Mouse (Mus musculus) hindbrain, embryonic 16.5 days (tissue): ENCODE results near the gene Cyp27a1. TPM values are rescaled to one million over a fixed set of nuclear protein-coding genes. Genes with fewer than 3 reads are reported as not detected.

Experiments
- polyA plus RNA-seq: library from polyadenylated mRNA; unstranded; fragments of >200 nt; fragmentation: Nextera tagmentation; extraction: Ambion mirVana; gene quantifications from 2 replicates; pipeline ENCODE4 v1.2.1, GENCODE M21; 2015

The Cyp27a1 gene
- polyA plus RNA-seq, 1 experiment from 2014 or later, result 2.4 TPM

Other genes starting within 250 kb of the Cyp27a1 start
- gene Cnot9, start 207.5 kb upstream of the Cyp27a1 start, polyA plus RNA-seq, result 39.7 and 47.0 TPM in 2 replicates
- gene Plcd4, start 170.7 kb upstream of the Cyp27a1 start, polyA plus RNA-seq, result 6.8 and 9.3 TPM in 2 replicates
- gene Usp37, start 169.3 kb upstream of the Cyp27a1 start, polyA plus RNA-seq, result 20.7 and 24.4 TPM in 2 replicates
- 6.8 and 8.5 TPM in 2 replicates for gene Zfp142, start 125.3 kb upstream of the Cyp27a1 start, polyA plus RNA-seq
- 23.0 and 23.7 TPM in 2 replicates for gene Bcs1l, start 125.3 kb upstream of the Cyp27a1 start, polyA plus RNA-seq
- 46.8 and 48.5 TPM in 2 replicates for gene Rnf25, start 112.2 kb upstream of the Cyp27a1 start, polyA plus RNA-seq
- 17.6 and 17.7 TPM in 2 replicates for gene Stk36, start 112.1 kb upstream of the Cyp27a1 start, polyA plus RNA-seq
- gene Ttll4, start 51.8 kb upstream of the Cyp27a1 start, polyA plus RNA-seq, result 5.3 and 8.8 TPM in 2 replicates
- 0.13 and 0.36 TPM in 2 replicates for gene Prkag3, start 35.6 kb downstream of the Cyp27a1 start, polyA plus RNA-seq
- 4.9 and 6.1 TPM in 2 replicates for gene Wnt6, start 58.3 kb downstream of the Cyp27a1 start, polyA plus RNA-seq
- gene Wnt10a, start 77.9 kb downstream of the Cyp27a1 start, polyA plus RNA-seq, result 0.40 TPM in 2 replicates
- 8.4 and 9.4 TPM in 2 replicates for gene Cdk5r2, start 141.4 kb downstream of the Cyp27a1 start, polyA plus RNA-seq
- gene Fev, start 171.8 kb downstream of the Cyp27a1 start, polyA plus RNA-seq, result 2.9 and 3.3 TPM in 2 replicates
- 1.4 and 2.1 TPM in 2 replicates for gene Cryba2, start 179.6 kb downstream of the Cyp27a1 start, polyA plus RNA-seq
- gene Cfap65, start 222.0 kb downstream of the Cyp27a1 start, polyA plus RNA-seq, result 1.1 and 1.6 TPM in 2 replicates
- gene Ihh, start 238.1 kb downstream of the Cyp27a1 start, polyA plus RNA-seq, result 0.25 and 0.30 TPM in 2 replicates